Mouse (Mus musculus): ENCODE results near the gene Trmt44. TPM values are rescaled to one million over a fixed set of nuclear protein-coding genes. Genes with fewer than 3 reads are reported as not detected.
"Not testable (repeated sequence)": the region's sequence is repeated elsewhere in the genome, so short reads cannot be mapped to it uniquely, and the experiment has no call there.

Gene Trmt44
- polyA plus RNA-seq, 1 experiment from 2014 or later = 6.0 TPM

GRCm38 (mm10) chr5:35592081-35592736 lies 17.3 kb upstream of the Trmt44 start:
- DNase-seq (ENCODE audit: low spot score) = no peak

GRCm38 (mm10) chr5:35591497-35591896 lies 16.6 kb upstream of the Trmt44 start:
- DNase-seq (ENCODE audit: low spot score) = no peak

GRCm38 (mm10) chr5:35584259-35584658 lies 9.4 kb upstream of the Trmt44 start:
- DNase-seq (ENCODE audit: low spot score) = not testable (repeated sequence)

- no peak for DNase-seq (ENCODE audit: low spot score)
Measured at GRCm38 (mm10) chr5:35583221-35583783, 8.4 kb upstream of the Trmt44 start.

- peak; percentile 94 for DNase-seq (ENCODE audit: low spot score)
Measured at GRCm38 (mm10) chr5:35582445-35583220, 7.8 kb upstream of the Trmt44 start, which contains the start of gene Acox3. Acox3 (plus strand) TSS chr5:35583040.

- no peak for DNase-seq (ENCODE audit: low spot score)
Measured at GRCm38 (mm10) chr5:35580156-35580922, 5.5 kb upstream of the Trmt44 start.

- DNase-seq (ENCODE audit: low spot score) = no peak
Measured at GRCm38 (mm10) chr5:35579247-35579893, 4.5 kb upstream of the Trmt44 start.

GRCm38 (mm10) chr5:35578411-35578810 lies 3.5 kb upstream of the Trmt44 start:
- DNase-seq (ENCODE audit: low spot score) = no peak

- no peak for DNase-seq (ENCODE audit: low spot score)
Measured at GRCm38 (mm10) chr5:35576409-35577020, 1.6 kb upstream of the Trmt44 start.

GRCm38 (mm10) chr5:35571546-35571945 lies 3.3 kb downstream of the Trmt44 start:
- no peak for DNase-seq (ENCODE audit: low spot score)

GRCm38 (mm10) chr5:35566632-35567031 lies 8.2 kb downstream of the Trmt44 start:
- no peak for DNase-seq (ENCODE audit: low spot score)

- no peak for DNase-seq (ENCODE audit: low spot score)
Measured at GRCm38 (mm10) chr5:35565217-35565616, 9.7 kb downstream of the Trmt44 start.

- DNase-seq (ENCODE audit: low spot score) = peak; percentile 59
Measured at GRCm38 (mm10) chr5:35563449-35563848, 11.4 kb downstream of the Trmt44 start.

GRCm38 (mm10) chr5:35562616-35563015 lies 12.3 kb downstream of the Trmt44 start:
- no peak for DNase-seq (ENCODE audit: low spot score)

- no peak for DNase-seq (ENCODE audit: low spot score)
Measured at GRCm38 (mm10) chr5:35559447-35559846, 15.4 kb downstream of the Trmt44 start.

GRCm38 (mm10) chr5:35557946-35558621 lies 16.8 kb downstream of the Trmt44 start:
- DNase-seq (ENCODE audit: low spot score) = no peak

GRCm38 (mm10) chr5:35556393-35556792 lies 18.5 kb downstream of the Trmt44 start:
- no peak for DNase-seq (ENCODE audit: low spot score)

GRCm38 (mm10) chr5:35552838-35553539 lies 21.9 kb downstream of the Trmt44 start:
- DNase-seq (ENCODE audit: low spot score) = no peak

Data from thymus, postnatal 0 days (tissue).